Mouse (Mus musculus): ENCODE data around the gene Ifne.

DNA sequence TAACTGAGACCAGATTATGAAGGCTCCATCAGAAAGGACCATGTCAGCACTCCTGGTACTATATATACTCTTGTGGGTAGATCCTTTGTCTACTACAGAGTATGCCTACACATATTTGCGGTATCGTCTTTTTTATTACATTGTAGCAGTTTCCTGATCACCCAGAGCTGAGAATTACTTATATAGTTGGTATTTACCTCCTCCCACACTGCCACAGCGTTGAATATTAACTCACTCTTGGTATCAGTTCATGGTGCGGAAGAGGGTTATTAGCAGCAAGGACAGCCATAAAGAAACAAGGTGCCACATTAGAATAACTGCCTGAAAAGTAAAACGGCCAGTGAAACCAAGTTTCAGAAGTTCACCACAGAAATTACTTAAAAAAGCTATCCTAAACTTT is 41.3 kb upstream of the Ifne start:
- TF ChIP-seq POLR2A (IDR thresholded peaks at IDR 0.05; ENCODE audit: low read depth, low read length) (no peak), CTCF (IDR thresholded peaks at IDR 0.05; ENCODE audit: extremely low read depth, insufficient read depth, insufficient read length, insufficient replicate concordance) (no peak)

Data from spleen, adult 2 months (tissue).